Mouse (Mus musculus) T-cell, adult 66 days (primary cell): Measurements from ENCODE around the gene Zfp36l1. TPM values are rescaled to one million over a fixed set of nuclear protein-coding genes. Genes with fewer than 3 reads are reported as not detected.

Experiments
- total RNA-seq, 2 experiments: library from RNA; stranded (reverse); gene quantifications; 3 replicates in 1 of 2; 4 replicates in 1 of 2; pipeline ENCODE4 v1.2.4; 2023

Zfp36l1 gene
- 100 to 1,000 TPM; 333 to 394 TPM for total RNA-seq

DNA sequence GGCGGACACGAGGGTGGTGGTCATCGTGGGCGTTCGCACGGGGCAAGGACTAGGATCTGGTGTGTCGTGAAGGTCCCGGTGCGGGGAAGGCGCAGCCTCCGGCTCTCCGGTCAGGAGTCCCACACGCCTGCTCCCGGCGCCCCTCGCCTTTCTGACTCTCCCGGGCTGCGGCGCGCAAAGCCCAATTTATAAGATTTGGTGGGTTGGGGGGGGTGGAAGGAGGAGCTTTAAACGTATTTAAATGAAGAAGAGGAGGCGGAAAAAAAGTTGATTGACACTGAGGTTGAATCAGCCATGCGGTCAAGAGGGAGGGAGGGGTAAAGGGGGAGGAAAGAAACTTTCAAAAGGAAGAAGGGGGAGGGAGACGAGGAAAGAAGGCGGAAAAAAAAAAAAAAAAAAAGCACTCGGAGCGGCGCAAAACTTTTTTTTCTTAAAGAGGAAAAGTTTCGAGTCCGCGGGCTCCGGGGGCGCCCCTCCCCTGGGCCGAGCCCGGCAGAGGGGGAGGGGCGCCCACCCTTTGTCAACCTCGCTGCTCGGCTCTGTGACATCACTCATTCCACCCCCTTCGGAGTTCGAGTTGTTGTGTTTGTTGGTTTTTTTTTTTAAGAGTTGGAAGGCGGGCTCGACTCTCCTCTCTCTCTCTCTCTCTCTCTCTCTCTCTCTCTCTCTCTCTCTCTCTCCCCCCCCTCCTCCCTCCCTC is at the start of gene Zfp36l1:
Zfp36l1 (minus strand) TSS at position 162 of the 700 bp plus-strand sequence.

Other genes with a start within 250 kb of the Zfp36l1 start
- gene Actn1, start 147.4 kb upstream of the Zfp36l1 start, total RNA-seq: 100 to 1,000 TPM; 336 to 349 TPM